Mouse (Mus musculus): Measurements from ENCODE around the gene Rgs6.

Gene Rgs6

GRCm38 (mm10) chr12:82762046-82762445 is 174.0 kb downstream of the Rgs6 start:
- DNase-seq (ENCODE audit: low spot score), result no peak

- no peak for DNase-seq (ENCODE audit: low spot score)
Observed at GRCm38 (mm10) chr12:82768726-82769125, 180.6 kb downstream of the Rgs6 start.

DNA sequence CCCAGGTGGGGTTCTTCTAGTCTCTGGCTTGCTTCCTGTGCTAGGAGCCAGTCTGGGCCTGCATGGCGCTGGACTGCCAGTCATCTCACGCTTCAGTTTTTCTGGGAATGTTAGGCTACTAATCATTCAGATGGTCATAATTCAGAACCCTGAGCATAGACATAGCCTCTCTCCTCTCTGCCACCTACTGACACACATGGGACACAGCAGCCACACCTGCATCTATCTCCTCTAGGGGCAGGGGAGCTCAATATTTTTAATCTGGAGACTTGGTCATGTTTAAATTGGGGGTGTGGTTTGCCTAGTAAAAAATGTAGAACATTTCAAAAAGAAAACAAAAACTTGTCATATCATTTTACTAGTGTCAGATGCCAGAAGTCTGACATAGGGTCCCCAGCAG is 184.1 kb downstream of the Rgs6 start:
- DNase-seq (ENCODE audit: low spot score), result no peak

GRCm38 (mm10) chr12:82774576-82774975 is 186.5 kb downstream of the Rgs6 start:
- no peak for DNase-seq (ENCODE audit: low spot score)

- DNase-seq (ENCODE audit: low spot score), result no peak
Observed at GRCm38 (mm10) chr12:82776686-82777085, 188.6 kb downstream of the Rgs6 start.

GRCm38 (mm10) chr12:82780936-82781335 is 192.8 kb downstream of the Rgs6 start:
- DNase-seq (ENCODE audit: low spot score), result no peak

DNA sequence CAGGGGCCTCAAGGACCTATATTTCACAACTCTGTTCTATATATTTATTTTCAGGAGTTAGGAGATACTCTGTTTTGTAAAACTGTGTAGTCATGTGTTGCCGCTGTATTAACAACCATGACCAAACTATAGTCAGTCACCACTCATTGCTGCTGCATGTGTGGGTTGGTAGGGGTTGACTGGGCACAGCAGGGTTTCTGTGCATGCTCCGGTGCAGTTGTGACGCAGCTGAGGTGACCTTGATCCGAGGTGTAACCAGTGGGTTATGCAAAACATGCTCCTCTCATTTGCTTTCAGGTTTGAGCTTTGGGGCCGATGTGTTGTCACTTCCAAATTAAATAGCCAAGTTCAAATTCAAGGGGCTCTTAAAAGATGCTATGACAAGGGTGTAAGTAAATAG is 193.3 kb downstream of the Rgs6 start:
- no peak for DNase-seq (ENCODE audit: low spot score)

DNA sequence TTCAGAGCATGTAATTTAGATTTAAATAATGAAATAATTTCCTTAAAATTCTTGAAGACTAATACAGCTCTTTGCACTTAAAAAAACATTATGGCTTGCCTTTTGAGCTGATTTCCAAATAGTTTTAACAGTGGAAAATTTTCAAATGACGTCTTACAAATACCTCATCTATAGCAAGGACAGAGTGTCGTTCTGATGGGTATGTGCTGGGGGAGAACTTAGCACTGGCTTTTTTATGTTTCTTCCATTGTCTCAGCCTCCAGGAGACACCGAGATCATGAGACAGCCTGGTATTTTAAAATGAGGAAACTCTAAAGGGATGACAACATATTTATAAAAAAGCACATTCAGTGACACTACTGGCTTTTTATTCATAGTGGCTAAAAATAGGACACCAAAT is 204.0 kb downstream of the Rgs6 start:
- DNase-seq (ENCODE audit: low spot score), result no peak

GRCm38 (mm10) chr12:82799892-82800291 is 211.8 kb downstream of the Rgs6 start:
- no peak for DNase-seq (ENCODE audit: low spot score)

- DNase-seq (ENCODE audit: low spot score), result no peak
Observed at GRCm38 (mm10) chr12:82801736-82802135, 213.6 kb downstream of the Rgs6 start.

GRCm38 (mm10) chr12:82802711-82803110 is 214.6 kb downstream of the Rgs6 start:
- no peak for DNase-seq (ENCODE audit: low spot score)

- no peak for DNase-seq (ENCODE audit: low spot score)
Observed at GRCm38 (mm10) chr12:82805167-82805566, 217.1 kb downstream of the Rgs6 start.

DNA sequence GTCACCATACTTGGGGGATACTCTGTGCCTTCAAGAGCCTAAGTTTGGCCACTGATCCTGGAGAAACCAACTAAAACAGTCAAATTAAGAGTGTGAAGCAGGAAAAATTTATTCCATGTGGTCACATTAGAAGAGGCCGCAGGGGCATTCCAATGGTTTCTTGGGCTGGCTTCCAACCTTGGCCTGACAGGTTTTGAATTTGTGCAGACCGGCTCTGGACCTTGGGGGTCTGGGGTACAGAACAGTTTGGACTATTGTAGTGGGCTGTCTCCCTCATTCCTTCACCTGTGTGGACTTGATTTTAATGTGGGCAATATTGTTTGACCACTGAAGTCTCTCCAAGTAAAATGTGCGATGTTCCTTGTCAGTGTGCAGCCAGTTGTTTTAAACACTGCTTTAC is 222.5 kb downstream of the Rgs6 start:
- no peak for DNase-seq (ENCODE audit: low spot score)

- no peak for DNase-seq (ENCODE audit: low spot score)
Observed at GRCm38 (mm10) chr12:82815982-82816381, 227.9 kb downstream of the Rgs6 start.

DNA sequence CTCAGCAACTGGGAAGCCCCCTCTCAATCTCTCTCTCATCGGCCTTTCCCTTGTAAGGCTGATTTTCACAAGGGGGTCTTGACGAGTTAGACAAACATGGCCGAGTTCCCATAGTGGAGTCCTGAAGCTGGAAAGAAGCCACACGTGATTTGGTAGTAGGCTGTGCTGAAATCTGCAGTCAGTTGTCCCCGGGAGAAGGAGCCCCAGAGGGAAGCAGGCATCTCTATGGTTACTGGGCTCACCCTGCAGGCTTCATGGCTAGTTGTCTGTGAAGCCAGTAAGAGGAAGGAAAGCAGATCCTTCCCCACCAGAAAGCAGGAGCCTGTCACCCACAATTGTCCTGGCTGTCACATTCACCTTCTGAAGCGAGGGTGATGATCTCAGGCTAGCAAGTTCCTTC is 231.2 kb downstream of the Rgs6 start:
- DNase-seq (ENCODE audit: low spot score), result no peak

- no peak for DNase-seq (ENCODE audit: low spot score)
Observed at GRCm38 (mm10) chr12:82819991-82820390, 231.9 kb downstream of the Rgs6 start.

DNA sequence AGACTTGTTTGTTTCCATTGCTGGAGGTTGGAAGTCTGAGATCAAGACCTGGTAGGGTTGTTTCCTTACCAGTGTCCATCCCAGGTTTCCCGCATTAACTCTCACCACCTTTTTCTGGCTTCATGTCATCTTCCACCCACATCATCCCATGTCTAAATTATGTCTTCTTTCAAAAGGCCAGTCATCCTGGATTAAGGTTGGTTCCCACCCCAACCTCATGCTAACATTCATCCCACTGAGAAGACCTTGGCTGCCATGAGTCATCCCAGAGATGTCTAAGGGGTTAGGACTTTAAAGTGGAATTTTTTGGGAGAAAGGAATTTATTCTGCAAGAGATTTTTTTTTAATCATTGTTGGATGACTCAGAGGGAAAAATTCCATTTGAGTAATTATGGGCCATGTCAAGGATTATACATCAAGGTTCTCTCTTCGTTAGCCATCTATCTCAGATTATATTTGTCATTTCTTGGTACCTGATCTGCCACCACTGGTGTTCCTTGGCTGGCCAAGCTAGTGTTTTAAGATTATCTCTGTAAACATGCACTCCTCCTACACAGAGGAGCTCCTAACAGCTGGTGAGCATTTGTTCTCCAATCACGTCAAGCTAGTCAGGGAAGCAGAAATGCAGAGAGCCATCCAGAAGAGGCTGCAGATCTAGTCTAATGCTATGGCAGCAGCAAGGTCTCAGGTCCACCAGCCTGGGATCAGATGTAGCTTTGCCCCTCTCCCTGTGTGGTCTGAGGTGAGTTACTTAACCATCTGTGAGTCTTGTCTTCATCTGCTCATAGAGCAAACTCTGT is 234.9 kb downstream of the Rgs6 start:
- DNase-seq (ENCODE audit: low spot score), result no peak

- no peak for DNase-seq (ENCODE audit: low spot score)
Observed at GRCm38 (mm10) chr12:82830333-82830732, 242.2 kb downstream of the Rgs6 start.

DNA sequence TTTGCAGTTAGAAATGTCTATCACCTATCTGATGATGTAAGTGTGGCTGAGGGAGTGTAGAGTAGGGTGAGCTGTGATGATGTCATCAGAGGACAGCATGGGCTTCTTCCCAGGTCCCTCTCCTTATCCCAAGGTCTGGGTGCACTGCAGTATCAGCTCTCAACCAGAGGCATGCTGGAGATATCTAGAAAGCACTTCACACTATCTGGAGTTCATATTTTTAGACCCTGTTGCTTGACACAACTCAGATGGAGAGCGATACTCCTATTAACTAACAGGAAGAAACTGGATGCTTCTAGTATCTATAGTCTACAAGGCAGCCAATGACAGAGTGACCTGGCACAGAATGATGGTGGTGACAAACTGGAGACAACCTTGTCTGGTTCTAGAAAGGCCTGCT is 250.5 kb downstream of the Rgs6 start:
- DNase-seq (ENCODE audit: low spot score), result no peak

GRCm38 (mm10) chr12:82841566-82841965 is 253.5 kb downstream of the Rgs6 start:
- DNase-seq (ENCODE audit: low spot score), result no peak

- no peak for DNase-seq (ENCODE audit: low spot score)
Observed at GRCm38 (mm10) chr12:82848304-82848872, 260.3 kb downstream of the Rgs6 start.

- no peak for DNase-seq (ENCODE audit: low spot score)
Observed at GRCm38 (mm10) chr12:82854902-82855301, 266.8 kb downstream of the Rgs6 start.

- no peak for DNase-seq (ENCODE audit: low spot score)
Observed at GRCm38 (mm10) chr12:82855333-82856107, 267.4 kb downstream of the Rgs6 start.

Data from ovary, postnatal 36 days (tissue).